Mouse (Mus musculus): ENCODE results near the gene Btbd3.
"Not testable (repeated sequence)": the region's sequence is repeated elsewhere in the genome, so short reads cannot be mapped to it uniquely, and the experiment has no call there.

Btbd3 gene

GRCm38 (mm10) chr2:138280225-138280711 lies 23.9 kb downstream of the Btbd3 start:
- DNase-seq: peak; percentile 59 to 73

- DNase-seq: peak; percentile 87 to 91
These were observed 25.3 kb downstream of the Btbd3 start for GRCm38 (mm10) chr2:138281550-138282201.

DNA sequence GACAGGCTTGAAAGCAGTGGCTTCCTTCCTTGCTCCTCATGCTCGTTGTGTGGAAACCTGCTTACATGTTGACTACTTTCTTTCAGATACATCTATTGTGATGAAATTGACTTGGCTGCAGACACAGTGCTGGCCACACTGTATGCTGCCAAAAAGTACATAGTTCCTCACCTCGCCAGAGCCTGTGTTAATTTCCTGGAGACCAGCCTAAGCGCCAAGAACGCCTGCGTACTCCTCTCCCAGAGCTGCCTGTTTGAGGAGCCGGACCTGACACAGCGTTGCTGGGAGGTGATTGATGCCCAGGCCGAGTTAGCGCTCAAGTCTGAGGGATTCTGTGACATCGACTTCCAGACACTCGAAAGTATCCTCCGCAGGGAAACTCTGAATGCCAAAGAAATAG lies 27.0 kb downstream of the Btbd3 start:
- DNase-seq: peak; percentile 76 to 79

- peak; percentile 57 to 64 for DNase-seq
These were observed 27.5 kb downstream of the Btbd3 start for GRCm38 (mm10) chr2:138283856-138284255.

DNA sequence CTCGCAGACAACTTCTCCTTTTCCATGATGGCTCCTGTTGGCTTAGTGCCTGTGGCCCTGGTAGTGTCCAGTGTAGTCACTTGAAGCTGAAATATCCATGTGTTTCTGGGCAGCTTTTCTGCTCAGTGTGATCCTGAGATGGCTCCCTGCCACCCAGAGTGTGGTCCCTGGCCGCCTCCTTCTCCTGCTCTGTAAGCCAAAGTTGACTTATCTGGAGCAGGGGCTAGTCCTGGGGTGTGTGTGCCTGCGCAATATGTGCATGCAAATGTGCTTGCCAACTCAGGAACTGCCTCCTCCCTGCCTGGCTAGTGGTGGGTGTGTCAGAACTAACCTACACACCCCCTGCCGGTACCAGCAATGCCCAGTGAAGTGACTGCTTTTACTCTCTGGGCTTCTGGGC lies 29.4 kb downstream of the Btbd3 start:
- peak; percentile 91 to 93 for DNase-seq

DNA sequence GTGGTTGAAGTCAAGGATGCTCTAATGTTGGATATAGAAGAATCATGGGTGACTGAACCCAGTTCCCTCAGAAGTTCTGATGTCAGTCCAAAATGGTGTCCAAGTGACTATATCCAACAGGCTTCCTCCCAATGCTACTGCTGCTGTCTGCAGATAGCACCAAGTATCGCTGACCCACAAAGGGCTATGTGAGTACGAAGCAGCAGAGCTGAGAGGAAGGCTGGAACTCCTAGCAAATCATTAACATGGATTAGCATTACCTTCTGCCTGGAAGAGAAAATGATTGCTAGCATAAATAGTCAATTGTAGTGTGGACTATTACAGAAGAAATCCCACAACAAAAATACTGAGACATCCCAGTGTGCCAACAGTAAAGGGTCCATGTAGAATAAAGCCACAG lies 33.8 kb downstream of the Btbd3 start:
- DNase-seq: no peak

- no peak for DNase-seq
These were observed 37.9 kb downstream of the Btbd3 start for GRCm38 (mm10) chr2:138294286-138294685.

DNA sequence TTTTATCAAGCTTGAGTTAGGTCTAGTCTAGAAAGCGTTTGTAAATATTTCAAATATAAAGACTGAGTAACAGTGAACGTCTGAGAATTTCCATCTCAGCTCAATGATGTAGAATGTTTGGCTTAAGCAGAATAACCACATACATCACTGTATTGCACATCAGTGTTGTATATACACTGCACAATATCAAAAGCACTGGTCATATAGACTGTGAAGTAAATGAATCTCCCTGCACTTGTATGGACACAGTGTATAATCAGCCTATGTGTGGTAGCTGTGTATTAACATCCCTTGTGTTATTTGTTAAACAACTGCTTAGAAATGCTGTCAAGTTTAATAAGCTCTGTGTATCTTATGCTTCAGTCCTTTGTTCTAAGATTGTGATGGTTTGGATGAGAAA lies 49.9 kb downstream of the Btbd3 start:
- no peak for DNase-seq

DNA sequence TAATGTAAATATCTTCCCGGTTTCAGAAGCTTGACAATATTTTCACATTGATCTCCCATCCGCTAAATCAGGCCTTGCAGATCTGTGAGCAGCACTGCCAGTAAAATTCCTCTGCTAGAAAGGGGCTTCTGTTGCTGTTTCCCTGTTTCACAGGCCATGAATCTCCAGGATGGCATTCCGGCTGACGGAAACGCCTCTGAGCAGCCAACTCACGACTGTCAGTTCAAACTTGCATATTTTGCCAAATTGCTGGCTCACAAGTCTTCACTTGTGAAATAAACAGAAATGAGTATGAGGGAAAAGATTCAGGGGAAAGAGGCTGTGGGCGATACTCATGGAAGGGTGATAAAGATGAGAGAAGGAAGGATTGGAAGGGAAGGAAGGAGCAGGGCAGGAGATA lies 59.3 kb downstream of the Btbd3 start:
- no peak for DNase-seq

GRCm38 (mm10) chr2:138320408-138320807 lies 64.0 kb downstream of the Btbd3 start:
- no peak for DNase-seq

DNA sequence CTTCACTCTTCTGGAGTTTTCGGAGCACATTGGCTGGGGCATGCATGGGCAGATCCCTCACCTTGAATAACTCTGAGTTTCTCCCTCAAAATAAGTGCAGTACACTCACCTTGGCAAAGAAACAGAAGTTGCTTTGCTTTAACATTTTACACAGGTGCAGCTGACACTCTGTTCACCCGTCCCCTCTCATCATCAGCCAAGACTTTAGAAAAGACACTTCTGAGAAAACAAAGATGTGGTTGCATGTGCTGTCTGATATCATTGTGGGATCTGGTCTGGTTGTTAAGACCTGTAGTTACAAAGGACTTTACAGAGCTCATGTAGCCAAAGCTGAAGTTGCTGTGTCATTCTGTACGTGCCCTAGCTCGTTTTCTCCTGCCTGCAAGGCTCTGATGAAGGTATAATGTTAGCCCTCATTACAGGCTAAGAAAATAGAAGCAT lies 64.7 kb downstream of the Btbd3 start:
- DNase-seq: no peak

DNA sequence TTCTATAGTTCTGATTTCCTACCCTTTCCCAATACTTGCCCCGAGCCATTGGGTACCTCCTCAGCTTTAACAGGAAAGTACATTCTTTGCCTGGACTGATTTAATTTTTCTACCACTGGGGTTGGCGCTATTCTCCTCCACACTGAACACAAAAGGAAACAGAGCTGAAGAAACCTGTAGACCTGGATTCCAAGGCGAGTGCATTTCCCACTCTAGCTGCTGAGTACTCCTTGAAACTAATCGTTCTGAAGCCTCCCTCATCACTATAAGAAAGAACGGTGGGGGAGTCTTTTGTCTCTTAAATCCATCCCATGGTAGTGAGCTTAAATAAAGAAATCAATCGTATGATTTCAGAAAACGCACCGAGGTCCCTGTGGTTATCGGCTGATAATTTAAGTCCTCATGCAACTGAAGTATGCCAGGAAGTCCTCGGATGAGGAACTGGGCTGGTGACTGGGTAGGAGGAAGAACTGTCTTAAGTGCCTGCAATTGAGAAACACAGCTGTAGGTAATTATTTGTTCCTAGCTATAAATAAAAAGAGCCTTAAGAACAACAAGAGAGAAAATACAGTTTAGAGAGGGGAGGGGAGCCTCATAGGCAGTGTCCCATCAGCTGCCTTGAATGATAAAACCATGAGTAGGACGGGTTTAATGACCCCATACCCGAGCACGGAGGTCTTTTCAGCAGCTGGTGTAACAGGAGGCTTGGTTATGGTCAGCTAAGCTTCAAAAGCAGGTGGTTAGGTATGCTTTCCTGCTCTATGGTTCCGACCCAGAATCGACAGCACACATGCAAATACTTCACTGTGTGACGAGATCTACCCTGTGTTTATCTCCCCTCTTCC lies 66.1 kb downstream of the Btbd3 start:
- DNase-seq: no peak

DNA sequence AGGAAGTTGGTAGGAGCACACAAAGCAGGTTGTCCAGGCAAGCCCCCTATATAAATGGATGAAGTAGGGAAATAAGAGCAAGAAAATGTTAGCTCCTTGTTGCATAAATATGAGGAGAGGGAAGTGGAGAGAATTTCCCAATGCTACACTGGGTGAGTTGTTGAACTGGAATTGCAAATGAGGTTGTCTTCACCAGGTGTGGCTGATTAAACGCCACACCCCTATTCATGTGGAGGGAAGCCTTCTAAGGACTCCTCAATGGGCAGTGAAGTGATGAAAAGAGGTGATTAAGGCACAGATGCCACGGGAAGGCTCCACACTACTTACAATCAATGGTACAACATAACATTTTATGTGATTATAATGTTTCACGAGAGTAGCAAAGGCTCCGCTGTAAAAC lies 70.0 kb downstream of the Btbd3 start:
- no peak for DNase-seq

DNA sequence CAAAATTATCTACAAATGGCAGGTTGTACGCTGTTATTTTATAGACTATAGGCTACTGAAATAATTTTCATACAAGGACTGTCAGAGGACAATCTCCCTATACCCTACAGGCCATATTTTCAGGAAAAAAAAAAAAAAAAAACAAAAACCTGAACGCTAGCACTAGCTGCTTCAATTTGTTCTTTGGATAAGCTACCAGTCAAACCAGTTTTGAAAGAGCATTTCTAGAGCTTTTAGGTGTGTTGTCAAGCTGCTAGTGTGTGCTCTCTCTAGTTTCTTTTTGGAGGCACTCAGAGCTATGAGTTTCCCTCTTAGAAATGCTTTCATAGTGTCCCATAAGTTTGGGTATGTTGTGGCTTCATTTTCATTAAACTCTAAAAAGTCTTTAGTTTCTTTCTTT lies 77.8 kb downstream of the Btbd3 start:
- not testable (repeated sequence) for DNase-seq

GRCm38 (mm10) chr2:138337886-138338494 lies 81.6 kb downstream of the Btbd3 start:
- DNase-seq: no peak

DNA sequence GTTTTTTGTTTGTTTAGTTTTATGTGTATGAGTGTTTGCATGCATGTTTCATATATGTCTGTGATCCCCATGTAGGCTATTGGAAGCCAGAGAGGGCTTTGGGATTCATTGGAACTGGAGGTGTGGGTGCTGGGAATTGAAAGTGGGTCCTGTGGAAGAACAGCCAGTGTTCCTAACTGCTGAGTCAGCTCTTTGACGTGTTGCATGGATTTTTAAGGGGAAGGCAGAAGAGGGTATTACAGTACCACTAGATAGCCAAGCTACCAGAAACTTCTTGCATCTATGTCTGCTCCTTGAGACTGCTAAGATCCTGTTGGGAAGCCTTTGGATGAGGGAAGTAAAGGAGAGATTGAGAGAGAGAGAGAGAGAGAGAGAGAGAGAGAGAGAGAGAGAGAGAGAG lies 82.2 kb downstream of the Btbd3 start:
- no peak for DNase-seq

DNA sequence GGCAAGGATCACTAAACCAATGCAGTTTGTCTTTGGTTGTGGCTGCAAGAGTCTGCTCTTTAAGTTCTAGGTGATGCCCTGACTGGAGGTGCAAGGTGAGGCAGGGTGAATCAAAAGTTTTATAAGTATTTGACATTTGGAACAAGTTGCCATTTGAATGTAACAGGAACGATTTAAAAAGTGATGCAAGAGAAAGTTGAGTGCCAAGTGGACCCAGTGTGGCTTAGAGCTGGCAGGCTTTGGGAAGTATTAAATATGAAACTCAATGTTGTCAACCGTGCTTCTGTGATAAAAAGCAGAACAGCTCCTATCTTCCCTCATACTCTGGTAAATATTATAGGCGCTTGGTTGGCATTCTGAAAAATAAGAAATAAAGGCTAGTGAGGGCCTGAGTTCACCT lies 99.0 kb downstream of the Btbd3 start:
- no peak for DNase-seq

- DNase-seq: no peak
These were observed 106.1 kb downstream of the Btbd3 start for GRCm38 (mm10) chr2:138362474-138362873.

GRCm38 (mm10) chr2:138365391-138365790 lies 109.0 kb downstream of the Btbd3 start:
- DNase-seq: no peak

DNA sequence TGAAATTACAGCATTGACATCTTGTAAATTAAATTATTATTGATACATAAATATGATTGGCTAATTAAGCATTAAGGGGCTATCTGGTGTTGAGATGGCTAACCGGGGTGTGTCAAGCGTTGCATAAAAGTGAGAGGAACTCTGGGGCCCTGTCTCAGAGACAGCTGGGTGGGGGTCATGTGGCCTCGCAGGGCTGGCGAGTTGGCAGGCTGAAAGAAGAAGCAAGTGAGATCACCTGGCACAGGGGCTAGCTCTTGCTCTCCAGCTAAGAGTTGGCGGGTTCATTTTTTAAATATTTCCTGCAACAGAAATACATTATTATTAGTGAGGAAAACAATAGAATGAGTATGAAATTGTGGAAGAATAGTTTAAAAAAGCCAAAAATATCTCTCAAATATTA lies 118.2 kb downstream of the Btbd3 start:
- DNase-seq: peak; percentile 71 to 78

DNA sequence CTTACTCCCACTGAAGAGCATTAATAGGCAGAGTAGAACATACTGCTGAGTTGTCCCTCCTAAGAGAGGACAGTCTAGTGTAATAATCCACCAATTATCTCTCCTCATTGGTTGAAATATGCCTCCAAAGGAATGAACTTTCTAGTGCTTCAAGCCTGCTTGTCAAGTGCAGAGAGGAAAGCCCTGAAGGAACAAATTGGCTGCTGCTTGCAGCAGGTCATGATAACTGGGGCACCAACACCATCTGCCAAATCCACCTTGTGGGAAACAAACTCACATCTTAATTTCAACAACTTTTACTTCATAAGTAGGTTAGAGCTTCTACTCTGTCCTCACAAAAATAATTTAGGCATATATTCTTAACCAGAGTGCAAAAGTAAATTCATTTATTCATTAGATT lies 122.5 kb downstream of the Btbd3 start:
- DNase-seq: peak in 1 of 2 experiments; percentile 25

- no peak for DNase-seq
These were observed 128.4 kb downstream of the Btbd3 start for GRCm38 (mm10) chr2:138384762-138385161.

GRCm38 (mm10) chr2:138388591-138388990 lies 132.2 kb downstream of the Btbd3 start:
- peak in 1 of 2 experiments; percentile 22 for DNase-seq

DNA sequence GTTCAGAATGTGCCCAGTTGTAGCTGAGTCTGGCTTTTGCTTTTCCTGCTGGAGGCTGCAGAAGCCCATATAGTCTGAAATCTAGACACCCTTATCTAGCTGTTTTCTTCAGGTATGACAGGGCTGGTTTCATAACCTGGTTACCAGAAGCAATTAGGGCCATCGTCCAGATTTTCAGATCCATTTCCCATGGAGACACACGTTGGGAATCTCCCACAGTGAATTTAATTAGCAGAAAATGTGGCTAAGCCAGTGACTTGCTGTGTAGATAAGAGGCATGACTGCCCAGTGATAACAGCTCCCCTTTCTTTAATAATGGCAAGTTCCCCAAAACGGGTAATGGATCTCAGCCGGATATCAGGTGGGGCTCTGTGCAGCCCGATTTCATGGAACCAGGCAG lies 146.7 kb downstream of the Btbd3 start:
- DNase-seq: peak; percentile 54 to 57

All from cerebellum, postnatal 25 days (tissue).